Mouse (Mus musculus) frontal cortex, adult 2 months (tissue): ENCODE data around the gene Slc34a3. TPM values are rescaled to one million over a fixed set of nuclear protein-coding genes. Genes with fewer than 3 reads are reported as not detected.

Source experiments
- DNase-seq, 2 experiments: peaks; one replicate each; pipeline ENCODE4 v3.0.0; 2022; ENCODE audit warnings: low spot score in 1 of 2; ENCODE audit errors: extremely low spot score in 1 of 2
- polyA plus RNA-seq: library from polyadenylated mRNA; depleted of rRNA; stranded (reverse); fragments of >200 nt; gene quantifications from 2 replicates; pipeline ENCODE4 v1.2.3, GENCODE M21; 2012

Slc34a3 gene
- polyA plus RNA-seq, 1 experiment, result 0.08 TPM

DNA sequence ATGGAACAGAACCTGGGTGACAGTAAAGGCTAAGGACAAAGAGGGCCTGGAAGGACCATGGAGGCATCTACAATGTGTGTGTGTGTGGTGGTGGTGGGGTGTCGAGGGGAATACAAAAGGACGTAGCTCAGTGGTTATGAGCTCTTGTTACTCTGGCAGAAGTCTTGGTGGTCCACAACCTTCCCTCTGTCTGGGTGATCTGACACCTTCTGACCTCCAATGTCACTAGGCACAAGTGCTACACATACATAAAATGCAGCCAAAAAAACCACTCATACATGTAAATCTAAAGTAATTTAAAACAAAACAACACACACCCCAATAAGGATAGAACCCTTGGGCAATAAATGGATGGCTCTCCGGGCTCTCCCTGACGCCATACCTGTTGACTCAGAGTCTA, 6.8 kb downstream of the Slc34a3 start:
- no peak for DNase-seq

DNA sequence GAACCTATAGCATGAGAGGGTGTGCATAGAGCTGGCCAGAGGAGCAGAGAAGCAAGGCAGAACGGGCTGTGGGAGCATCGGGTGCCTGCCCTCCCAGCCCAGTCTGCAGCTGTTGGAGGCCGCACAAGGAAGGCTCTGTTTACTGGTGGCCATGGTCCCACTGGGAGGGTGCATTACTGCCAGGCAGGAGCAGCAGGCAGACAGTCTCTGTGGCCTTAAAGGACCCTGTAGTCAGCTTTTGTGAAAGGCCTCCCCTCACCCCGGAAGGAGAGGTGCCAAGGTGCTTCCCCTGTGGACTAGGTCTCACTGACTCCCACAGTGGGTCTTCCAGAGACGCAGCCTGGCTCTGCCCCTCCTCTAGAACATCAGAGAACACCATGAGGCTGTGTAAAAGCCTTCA, 7.3 kb downstream of the Slc34a3 start:
- peak in 1 of 2 experiments; percentile 49 for DNase-seq

DNA sequence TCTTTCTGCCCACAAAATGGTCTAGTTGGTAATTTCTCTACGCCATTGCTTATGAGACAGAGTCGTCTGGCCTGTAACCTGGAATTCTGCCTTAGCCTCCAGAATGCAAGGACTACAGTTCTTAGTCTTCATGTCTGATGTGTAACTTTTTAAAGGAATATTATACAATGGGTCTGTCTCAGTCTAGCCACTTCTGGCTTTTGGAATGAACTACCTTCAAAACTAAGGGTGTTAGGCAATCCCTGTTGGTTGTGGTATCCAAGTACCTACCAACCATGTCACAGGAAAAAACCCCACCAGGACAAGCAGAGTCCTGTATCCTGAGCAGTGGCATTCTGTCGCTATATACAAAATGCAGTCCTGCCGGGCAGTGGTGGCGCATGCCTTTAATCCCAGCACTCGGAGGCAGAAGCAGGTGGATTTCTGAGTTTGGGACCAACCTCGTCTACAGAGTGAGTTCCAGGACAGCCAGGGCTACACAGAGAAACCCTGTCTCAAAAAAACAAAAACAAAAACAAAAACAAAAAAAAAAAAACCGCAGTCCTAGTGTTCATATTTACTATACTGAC, 8.3 kb downstream of the Slc34a3 start:
- DNase-seq, result no peak

DNA sequence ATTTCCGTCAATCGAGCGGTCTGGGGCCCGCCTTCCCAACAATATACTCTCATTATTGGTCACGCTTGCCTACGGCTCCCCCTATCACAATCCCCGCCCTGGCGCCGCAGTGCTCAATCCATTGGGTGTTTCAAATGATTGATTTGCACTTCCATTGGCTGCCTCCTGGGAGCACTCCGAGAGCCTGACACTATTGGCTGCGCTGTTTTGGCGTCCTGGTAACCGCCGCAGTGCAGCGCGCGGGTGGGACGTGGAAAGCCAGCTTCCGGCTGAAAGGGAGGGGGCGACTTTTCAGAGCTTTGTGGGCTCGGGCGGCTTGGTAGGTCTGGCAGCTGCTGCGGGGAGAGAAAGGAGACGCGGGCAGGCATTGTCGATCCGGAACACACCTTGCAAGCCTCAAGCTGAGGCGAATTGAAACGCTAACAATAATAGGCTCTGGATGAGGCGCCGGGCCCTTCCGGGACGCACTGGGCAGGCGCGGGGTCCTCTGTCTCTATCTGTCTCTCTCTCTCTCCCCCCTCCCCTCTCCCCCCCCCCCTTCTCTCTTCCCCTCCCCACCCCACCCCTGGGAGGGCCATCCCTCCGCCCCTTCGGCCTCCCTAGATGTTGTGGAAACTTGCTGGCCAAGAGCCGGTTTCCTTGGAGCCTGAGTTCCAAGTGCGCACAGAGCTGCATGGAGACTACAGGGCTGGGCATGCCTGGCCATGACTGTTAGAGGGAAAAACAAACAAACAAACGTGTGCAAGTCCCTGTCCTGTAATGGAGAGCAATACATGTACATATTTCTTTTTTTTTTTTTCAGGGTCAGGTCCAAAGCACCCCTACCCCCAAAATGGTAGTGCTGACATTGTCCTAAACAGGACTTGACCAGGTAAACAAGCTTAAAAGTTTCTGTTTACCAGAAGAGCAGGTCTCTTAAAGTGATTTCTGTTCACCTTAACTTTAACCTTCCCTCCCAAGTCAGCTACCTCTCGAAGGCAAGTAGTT, 9.1 kb downstream of the Slc34a3 start:
- DNase-seq, result peak; percentile 99 to 100

DNA sequence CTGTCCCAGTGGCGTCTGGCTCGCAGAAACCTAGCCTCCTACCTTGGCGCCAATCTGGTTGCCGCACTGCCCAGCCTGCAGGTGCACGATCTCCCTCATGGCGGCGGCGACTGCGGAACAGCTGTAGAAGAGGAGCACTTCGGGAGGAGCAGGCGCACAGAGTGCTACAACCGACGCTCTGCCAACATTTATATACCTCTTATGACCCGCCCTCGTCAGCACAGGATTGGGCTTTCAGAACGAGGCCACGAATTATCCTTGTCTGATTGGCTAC, 9.7 kb downstream of the Slc34a3 start, which contains the start of gene Tubb4b:
Tubb4b (minus strand) TSS at position 211 of the 274 bp plus-strand sequence.
- DNase-seq, result no peak

DNA sequence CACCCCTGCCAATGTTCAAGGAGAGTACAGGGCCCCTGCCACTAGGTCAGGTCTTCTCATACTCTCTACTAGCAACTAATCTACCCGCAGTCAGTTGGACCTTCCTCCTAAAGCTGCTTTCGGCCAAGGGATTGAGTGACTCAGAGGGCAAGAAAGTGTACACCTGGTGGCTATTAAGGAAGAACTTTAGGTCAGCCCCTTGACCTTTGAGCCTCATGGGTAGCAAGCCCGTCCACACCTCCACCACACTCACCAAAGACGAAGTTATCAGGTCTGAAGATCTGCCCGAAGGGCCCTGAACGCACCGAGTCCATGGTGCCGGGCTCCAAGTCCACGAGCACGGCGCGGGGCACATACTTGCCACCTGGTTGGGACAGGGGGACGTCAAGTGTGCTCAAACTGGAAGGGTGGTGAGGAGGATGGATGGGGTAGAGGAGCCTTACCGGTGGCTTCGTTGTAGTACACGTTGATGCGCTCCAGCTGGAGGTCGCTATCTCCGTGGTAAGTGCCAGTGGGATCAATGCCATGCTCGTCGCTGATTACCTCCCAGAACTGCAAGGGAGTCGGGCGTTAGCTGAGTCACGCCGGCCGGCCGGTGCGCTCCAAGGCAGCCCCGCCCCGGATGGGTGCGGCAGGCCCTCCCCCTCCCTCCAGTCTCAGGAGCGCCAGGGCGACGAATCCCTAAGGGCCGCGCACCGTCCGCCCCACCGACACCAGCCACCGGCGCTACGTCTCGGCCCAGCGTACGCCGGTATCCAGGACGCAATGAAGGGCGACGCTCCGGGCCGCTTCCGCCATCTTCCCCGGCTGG, 10.3 kb downstream of the Slc34a3 start:
- peak in 1 of 2 experiments; percentile 77 for DNase-seq

DNA sequence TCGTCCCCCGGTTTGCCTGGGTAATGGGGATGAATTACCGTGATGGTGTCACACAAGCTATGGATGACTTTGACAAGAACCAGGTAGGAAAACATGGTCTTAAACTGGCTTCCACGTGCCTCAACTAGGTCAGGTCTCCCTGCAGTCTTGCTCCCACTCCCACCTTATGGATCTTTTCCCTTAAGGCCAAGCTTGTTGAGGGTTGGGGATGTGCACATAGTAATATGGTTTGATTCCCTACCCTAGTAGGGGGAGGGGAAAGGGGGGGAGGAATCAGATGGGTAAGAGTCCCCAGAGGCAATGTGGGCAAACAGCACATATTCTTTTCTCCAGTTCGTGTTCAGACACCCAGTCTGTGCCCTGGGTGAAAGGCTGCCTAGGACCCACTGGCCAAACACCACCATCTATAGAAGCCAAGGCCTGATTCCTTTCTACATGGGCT, 12.8 kb downstream of the Slc34a3 start:
- no peak for DNase-seq

DNA sequence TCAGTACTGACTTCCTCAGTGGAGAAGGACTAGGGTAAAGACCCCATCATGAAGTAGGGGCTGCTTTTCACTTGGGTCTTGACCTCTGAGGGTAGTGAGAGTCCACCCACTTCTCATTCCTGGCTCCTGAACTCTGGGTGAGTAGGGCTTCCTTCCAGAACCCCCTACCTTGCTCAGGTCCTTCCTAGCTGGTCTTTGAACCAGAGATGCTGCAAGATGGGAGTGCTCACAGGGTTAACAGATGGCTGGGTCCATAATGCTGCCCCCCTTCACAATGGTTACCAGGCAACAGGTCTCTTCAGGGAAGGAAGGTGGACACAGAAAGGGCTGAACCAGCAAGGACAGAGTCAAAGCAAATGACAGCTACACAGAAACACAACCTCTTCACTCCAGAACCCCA, 15.7 kb downstream of the Slc34a3 start, which contains the start of gene Fam166a:
Fam166a (plus strand) TSS at position 301 of the 400 bp plus-strand sequence.
- no peak for DNase-seq

DNA sequence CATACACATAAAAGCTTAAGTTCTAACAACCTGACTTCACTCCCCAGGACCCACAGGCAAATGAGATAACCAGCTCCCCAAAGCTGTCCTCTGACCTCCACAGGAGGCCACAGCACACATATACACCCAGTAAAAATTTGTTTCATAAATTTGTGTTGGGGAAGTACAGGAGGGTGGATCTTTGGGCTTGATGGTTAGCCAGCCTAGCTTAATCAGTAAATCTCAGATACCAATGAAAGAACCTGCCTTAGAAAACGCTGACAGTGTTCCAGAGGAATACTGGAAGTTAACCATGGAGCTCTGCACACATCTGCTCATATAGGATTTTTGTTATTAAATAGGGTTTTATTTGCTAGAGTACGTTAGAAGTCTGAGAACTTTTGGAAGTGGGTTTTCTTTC, 16.5 kb downstream of the Slc34a3 start:
- no peak for DNase-seq

DNA sequence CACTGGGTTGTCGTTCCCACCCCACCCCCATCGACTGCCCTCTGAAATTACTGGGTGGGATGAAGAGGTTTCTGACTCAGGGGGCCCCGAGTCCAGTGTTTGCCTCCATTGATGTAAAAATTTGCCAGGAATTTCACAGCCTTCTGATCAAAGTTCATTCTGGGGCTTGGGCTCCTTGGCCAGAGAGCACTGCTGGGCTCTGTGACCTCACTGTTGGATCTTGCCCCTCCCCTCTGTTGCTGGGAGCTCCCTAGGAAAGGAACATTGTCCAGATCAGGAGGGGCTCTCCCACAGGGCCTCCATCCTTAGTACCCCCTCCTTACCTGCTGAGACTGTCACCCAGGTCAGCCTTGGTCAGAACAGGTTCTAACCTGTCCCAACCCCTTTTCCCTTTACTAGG, 19.7 kb downstream of the Slc34a3 start, which contains the start of gene Stpg3:
Stpg3 (minus strand) TSS at position 194 of the 400 bp plus-strand sequence.
- DNase-seq, result no peak

DNA sequence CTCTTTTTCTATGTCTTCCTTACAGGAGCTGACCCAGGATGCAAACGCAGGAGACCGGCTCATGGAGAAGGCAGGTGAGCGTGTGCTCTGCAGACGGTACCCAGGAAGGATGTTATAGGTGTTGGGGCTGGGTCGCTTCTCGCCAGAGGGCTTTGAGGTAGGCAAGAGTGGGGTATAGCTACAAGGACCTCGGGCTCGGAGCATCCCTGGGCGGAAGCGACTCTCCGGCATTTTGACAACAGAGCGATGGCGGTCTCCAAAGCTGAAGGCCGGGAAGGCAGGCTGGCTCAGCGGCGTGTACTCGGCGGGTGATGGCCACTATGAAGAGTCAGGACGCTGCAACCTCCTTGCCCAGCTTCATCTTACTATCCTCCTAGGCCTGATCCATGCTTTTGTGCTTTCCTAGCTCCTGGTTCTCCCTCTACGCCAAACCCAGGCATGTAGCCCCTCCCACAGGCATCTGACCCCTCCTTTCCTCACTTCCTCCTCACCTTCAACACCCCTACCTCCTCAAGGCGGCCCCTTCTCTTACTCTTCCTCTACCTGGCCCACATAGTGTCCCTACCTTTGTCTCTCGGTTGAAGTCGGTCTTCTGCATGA, 20.8 kb downstream of the Slc34a3 start:
- DNase-seq, result no peak

DNA sequence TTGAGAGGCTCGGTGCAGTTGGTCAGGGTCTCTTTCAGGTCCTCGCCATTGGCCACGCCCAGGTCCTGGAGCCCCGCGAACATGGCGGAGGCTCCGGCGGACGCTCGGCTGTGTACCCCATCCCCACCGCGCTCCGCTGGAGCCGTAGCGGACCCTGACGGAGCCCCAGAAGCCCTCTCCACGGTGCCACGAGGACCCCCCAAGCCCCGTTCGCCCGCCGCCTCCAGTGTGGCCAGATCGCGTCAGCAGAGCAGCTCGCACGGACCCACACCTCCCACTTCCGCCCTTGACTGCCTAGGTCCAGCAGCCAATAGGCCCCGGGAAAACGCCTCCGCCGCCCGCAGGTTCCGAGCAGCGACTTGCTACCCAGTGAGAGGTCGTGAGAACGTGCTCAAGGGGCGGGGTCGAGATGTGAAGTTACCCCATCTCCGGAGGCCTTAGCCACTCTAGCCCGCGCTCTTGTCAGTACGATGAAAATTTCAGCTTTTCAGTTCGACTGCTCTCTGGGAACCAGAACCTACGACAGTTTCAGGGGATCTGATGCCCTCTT, 23.0 kb downstream of the Slc34a3 start, which contains the start of gene Nelfb:
Nelfb (minus strand) TSS at position 369 of the 550 bp plus-strand sequence.
- DNase-seq, result peak; percentile 73 to 80

DNA sequence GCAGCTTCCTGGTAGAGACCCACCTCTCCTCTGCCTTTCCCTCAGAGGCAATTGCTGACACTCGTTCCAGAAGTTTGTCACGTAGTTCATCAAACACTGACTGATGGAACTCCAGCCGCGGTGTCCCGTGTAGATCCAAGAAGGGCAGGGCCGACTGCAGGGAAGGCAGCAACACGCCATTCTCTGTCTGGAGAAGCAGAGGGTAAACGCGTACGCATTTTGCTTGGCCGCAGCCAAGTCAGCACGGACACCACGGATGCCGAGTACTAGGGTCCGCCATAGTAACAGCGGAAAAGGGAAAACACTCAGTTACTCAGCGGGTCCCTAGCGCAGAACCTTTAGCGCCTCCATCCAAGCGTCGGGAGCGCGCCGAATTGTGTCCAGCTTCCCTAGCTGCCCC, 23.5 kb downstream of the Slc34a3 start:
- no peak for DNase-seq

DNA sequence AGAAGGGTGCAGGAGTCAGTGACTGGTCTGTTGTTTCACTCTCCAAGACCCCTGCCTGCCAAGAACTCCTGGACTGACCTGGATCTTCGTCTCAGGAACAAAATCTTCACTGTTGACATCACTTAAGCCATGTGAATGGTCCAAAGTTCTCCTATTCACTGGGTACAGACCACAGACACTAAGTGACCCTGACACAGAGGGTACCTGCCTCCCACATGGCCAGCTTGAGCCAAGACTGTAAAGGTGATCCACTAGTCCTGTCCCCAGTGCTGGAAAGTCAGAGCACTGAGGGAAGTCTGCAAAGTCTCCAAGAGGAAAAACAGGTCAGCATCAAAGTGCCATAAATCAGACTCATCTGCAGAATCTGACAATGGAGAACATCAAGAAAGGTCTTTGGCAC, 26.6 kb downstream of the Slc34a3 start:
- no peak for DNase-seq

DNA sequence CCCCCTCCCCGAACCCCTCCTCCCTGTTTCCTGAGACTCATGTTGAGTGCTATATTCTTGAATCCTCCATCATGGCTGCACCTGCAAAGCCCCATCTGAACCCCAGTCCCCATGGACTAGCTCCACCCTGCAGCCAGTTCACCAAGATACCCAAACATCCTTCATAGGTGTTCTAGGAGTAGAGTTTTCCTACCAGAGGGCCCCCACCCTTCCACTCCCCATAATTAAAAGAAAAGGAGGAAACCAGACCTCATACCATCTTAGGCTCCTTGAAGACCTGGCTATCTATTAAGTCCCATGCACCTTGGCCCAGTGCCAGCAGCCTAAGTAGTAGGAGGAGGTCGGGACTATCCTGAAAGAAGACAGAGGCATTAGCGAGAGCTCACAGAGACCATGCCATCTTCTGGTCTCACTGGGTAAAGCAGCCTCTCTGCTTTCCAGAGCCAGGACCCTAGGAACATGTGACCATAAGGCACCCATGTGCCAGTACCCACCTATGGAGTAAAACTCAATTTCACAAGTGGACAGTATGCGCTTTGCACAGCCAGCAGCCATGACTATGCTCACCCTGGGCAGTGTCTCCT, 30.4 kb downstream of the Slc34a3 start:
- DNase-seq, result no peak

DNA sequence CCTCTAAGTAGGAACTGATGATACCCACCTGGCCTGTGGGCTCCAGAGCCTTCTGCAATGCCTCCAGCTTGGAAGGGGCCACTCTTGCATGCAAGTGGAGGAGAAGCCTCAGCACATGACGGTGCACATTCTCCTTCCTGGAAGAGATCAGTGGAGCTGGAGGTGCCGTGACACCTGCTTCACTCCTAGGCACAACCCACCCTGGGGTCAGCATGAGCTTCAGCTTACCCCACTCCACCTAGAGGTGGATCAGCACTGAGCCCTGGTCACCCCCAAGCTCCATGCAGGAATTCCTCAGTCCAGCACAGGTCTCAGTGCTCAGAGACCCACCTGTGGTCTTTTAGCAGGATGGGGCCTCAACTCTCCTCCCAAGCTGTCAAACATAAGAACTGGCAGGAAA, 33.5 kb downstream of the Slc34a3 start:
- DNase-seq, result no peak

DNA sequence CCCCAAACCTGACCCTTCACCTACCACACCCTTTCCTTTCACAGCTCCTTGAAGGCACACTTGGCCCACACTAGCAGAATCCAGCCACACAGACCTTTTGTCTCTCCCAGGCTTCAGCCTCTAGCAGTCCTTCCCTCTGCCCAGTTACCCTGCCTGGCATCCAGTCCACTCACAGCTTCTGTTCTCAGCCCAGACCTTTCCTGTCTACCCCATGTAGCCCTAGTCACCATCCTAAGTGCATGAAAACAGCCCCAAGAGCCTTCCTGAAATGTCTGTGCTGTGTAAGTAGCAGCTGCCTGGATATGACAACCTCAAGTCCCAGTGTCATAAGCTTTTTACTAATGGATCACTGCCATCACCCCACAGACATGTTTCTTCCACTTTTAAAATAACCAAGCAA, 36.2 kb downstream of the Slc34a3 start:
- DNase-seq, result no peak

DNA sequence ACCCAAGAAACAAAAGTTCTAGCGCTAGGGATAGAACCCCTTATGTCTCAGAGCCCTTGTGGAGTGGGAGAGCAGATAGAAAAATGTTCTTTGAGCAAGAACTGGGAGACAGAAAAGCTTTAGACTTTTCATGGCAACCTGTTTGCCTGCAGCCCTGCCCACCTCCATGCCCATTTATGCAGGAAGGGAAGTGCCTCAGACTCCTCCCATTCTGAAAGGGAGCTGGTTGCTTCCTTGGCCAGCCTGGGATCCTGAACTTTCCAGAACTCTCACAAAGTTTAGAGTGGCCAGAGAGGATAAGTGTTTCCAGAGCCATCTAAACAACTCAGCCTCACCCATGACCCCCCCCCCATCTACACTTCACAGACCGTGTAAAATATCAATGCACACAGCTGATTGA, 37.0 kb downstream of the Slc34a3 start:
- DNase-seq, result no peak

DNA sequence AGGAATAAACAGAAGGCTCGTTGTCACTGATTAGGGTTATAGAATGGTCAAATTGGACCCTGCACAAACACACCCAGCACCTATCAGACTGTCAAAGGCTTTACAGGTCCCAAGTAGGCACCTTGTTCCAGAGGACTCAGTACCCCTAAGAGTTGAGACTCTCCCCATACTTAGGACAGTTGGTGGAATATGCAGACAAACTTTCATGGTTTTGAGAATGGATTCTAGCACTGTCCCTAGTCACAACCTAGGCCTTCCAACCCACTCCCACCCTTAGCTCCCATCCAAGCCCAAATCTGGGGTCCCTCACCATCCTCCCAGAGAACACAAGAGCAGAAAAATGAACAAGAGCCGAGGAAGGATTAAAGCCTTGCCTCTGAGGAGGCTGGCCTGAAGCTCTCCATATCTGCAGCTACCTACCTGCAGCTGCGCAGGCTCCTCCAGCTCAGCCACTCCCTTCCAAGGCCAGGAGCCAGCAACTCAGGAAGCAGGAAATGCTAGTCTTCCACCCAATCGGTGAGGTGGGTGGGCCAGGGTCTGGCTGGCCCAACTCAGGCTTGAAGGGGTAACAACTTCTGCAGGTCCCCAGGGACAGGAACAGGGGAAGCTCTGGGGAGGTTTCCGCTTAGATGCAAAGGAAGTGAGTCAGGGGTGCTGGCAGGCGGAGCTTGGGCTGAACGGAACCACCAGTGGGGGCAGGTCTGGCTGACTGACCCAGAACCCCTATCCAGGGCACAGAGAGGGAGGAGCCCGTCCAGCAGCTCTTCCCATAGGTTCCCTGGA, 37.8 kb downstream of the Slc34a3 start, which contains the start of gene Tor4a:
Tor4a (minus strand) TSS at position 715 of the 783 bp plus-strand sequence.
- DNase-seq, result no peak
